Mouse (Mus musculus): Measurements from ENCODE around the gene Tmem178b.

Gene Tmem178b

DNA sequence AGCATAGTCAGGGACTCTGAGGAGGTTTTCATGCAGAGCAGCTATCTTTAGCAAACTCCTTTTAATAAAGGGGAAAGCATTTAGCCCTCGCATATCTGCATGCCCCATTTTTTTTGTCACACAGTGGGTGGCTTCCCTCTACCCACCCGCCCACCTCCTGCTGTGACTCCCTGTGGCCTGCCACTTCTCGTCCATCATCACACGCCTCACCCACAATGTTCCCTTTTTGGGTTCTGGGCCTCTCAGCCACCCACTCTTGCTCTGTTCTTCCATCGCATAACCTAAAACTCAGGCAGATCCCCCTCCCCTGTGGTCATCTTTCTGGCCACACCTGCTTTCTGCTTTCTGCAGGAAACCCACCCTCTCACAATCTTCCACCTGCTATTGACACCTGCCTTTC, 288.3 kb downstream of the Tmem178b start:
- no peak for DNase-seq (ENCODE audit: low read depth, low spot score)

DNA sequence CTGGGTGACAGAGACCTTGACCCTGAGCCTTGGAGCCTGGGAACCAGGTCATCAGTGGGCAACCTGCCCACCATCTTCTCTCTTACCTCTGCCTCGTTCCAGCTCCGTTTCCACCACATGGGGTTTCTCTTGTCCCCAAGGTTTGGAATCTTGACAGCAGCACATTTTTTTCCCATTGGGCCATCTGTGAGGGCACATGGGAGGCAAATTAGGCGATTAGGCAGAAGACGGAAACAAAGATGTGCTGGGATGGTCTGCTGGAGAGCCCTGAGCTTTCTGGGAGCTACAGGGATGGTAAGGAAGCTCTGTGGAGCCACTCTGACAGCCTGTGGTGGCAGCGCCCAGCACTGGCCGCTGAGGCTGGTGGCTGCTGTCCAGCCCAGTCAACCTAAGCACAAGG, 300.5 kb downstream of the Tmem178b start:
- no peak for DNase-seq (ENCODE audit: low read depth, low spot score)

DNA sequence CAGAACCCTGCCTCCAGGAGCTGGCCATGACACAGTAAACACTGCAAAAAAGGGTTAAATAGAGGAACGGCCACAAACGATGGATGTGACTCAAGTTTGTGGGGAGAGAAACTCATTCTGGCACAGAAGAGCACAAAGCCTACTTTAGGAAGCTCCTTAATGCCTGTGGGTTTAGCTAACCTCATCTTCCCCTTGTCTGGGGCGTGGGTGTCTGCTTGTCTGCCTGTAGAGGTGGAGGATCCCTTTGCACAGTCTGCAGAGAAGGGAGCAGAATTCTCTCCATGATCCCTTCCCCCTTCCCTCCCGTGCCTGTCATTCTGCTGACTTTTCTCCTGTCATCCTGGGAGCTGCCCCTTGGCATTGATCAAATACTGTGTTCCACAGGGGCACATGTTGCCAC, 304.8 kb downstream of the Tmem178b start:
- DNase-seq (ENCODE audit: low read depth, low spot score): no peak

GRCm38 (mm10) chr6:40180551-40180950, 307.5 kb downstream of the Tmem178b start:
- DNase-seq (ENCODE audit: low read depth, low spot score): no peak

GRCm38 (mm10) chr6:40200661-40201060, 327.6 kb downstream of the Tmem178b start:
- no peak for DNase-seq (ENCODE audit: low read depth, low spot score)

- no peak for DNase-seq (ENCODE audit: low read depth, low spot score)
Measured at GRCm38 (mm10) chr6:40202602-40203001, 329.5 kb downstream of the Tmem178b start.

- DNase-seq (ENCODE audit: low read depth, low spot score): no peak
Measured at GRCm38 (mm10) chr6:40205380-40205779, 332.3 kb downstream of the Tmem178b start.

- no peak for DNase-seq (ENCODE audit: low read depth, low spot score)
Measured at GRCm38 (mm10) chr6:40208014-40208413, 334.9 kb downstream of the Tmem178b start.

DNA sequence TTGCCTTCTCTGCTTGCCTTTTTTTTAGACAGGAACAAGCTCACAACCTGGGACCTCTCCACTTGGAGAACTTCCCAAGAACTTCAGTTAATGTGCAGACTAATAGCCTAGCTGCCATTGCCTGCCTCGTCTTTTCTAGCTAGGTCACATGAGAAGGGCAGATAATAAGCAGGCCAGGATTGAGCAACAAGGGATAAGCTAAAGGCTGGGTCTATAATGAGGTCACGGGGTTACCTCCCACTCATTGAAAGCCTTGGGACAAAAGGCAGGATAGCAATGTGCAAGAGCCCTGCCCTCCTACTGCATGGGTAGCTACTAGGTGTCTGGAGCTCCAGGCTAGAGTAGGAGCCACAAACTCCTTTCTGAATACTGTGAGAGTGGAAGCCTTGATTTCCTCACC, 336.1 kb downstream of the Tmem178b start:
- DNase-seq (ENCODE audit: low read depth, low spot score): no peak

- DNase-seq (ENCODE audit: low read depth, low spot score): no peak
Measured at GRCm38 (mm10) chr6:40217154-40217553, 344.1 kb downstream of the Tmem178b start.

- no peak for DNase-seq (ENCODE audit: low read depth, low spot score)
Measured at GRCm38 (mm10) chr6:40217651-40218050, 344.6 kb downstream of the Tmem178b start.

DNA sequence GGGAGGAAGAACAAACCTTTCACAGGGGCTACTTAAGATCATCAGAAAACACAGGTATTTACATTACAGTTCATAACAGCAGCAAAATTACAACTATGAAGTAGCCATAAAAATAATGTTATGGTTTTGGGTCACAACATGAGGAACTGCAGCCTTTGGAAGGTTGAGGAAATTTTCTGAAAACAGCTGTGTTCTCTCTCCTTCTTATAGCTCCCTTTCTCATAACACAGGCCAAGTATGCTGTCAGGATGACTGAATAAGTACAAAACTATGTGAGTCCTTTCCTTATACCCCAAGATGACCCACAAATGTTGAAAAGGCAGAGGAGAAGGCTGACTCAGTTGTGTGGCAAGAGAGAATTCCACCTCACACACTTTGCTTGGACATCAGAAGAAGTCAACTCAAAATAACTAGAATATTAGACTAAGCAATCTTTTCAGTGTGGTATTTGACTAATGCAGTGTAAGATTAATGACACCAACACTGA, 347.6 kb downstream of the Tmem178b start:
- DNase-seq (ENCODE audit: low read depth, low spot score): no peak

DNA sequence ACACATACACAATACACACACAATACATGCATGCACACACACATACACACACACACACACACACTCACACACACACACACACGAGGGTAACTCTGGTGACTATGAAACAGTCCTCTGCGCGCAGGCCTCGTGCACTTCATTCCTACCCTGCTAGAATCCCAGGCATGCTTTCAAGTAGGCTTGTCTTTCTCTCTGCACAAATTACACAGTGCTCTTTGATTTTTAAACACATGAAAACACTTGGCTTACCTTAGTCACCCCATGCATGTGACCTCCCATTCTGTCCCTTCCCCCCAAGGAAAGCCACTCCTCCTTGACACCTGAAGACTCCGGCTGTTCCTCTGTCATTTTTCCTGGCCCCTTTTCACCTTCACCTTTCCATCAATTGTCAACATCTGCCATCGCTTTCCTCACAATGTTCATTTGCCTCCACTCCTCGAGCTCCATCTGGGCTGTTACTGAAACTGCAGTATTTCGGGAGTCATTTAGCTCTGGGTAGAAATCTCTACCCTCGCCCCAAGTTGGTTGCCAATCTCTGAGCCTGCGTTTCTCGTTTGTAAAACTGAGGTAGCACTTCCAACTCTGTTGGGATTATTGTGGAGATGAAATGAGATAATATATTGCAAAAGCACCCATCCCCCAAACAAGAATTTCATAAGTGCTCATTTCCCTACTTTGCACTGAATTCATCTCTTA, 352.7 kb downstream of the Tmem178b start:
- DNase-seq (ENCODE audit: low read depth, low spot score): no peak

GRCm38 (mm10) chr6:40228981-40229380, 355.9 kb downstream of the Tmem178b start:
- no peak for DNase-seq (ENCODE audit: low read depth, low spot score)

GRCm38 (mm10) chr6:40229985-40230384, 356.9 kb downstream of the Tmem178b start:
- no peak for DNase-seq (ENCODE audit: low read depth, low spot score)

- no peak for DNase-seq (ENCODE audit: low read depth, low spot score)
Measured at GRCm38 (mm10) chr6:40234066-40234465, 361.0 kb downstream of the Tmem178b start.

DNA sequence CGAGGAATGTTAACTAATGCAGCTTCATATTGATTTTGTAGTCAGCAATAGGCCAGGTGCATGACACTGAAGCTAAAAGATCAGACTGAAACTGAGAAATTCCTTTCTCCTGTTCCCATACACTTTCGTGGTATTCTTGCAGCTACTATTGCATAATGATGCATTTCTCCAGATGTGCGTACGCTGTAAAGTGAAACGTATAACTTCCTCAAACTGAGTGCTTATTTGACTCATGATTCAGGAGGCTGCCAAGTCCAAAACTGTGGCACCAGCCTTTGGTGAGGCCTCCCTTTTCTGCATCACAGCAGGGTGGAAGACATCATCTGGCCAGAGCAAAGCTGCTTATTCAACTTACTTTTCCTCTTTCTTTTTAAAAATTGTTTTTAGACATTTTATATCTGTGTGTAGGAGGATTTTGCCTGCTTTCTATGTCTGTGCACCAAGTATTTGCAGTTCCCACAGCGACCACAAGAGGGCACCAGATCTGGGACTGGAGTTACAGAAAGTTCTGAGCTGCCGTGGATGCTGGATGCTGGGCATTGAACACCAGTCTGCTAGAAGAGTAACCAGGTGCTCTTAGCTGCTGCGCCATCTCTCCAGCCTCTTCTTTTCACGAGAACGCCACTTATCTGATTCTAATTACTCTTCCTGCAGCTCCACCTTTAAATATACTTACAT, 362.9 kb downstream of the Tmem178b start:
- DNase-seq (ENCODE audit: low read depth, low spot score): peak; percentile 75

DNA sequence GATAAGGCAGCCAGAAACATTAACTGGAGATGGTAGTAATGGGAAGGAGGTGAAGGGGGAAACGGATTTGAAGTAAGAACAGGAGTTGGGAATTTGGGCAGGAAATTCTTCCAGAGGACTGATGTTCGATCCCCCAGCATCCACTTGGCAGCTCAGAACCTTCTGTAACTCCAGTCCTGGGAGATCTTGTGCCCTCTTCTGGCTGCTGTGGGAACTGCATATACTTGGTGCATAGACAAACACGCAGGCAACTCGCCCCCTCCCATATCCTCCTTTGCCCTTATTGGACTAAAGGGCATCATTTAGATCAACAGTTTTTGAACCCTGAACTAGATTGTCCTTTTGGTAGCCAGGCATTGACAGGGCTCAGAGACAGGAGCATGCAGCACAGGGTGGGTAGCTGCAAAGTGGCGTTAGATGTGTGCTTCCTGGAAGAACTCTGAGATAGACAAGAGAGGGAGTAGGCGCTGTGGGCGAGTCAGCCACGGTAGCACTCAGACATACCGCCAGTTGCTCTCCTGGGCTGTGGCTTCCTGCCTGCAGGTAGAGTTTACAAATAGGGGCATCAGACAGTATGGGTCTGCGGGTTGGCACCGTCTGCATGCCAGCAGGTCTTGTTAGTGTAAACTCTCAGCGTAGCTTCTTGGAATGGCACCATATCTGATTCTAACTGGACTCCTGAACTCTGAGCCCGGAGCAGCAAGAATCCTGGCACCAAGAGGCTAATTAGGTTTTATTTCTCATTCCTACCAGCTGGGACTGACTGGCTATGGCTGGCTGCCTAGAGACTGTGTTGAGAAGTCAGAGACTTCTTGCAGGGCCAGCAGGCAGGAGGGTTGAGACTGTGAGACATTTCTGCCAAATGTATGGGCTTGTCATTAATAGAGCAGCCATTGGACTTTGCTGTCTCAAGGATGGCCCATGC, 364.0 kb downstream of the Tmem178b start:
- peak; percentile 82 for DNase-seq (ENCODE audit: low read depth, low spot score)

DNA sequence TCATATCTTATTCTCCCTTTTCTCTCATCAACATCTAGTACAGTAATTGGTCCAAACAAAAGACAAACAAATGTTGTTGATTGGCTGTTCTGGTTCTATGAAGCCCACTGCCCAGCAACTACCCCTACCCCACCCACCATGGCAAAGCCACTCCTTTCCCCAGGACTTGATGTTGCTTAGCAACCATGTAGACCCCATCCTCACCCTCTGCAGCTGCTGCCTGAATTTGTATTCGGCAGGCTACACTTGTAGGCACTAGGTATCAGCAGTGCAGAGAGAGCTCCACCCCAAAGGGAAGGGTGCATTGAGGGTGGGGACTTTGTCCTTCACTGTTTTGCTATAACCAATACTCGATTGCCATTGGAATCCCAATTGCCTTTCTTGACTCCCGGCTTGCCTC, 365.8 kb downstream of the Tmem178b start:
- no peak for DNase-seq (ENCODE audit: low read depth, low spot score)

DNA sequence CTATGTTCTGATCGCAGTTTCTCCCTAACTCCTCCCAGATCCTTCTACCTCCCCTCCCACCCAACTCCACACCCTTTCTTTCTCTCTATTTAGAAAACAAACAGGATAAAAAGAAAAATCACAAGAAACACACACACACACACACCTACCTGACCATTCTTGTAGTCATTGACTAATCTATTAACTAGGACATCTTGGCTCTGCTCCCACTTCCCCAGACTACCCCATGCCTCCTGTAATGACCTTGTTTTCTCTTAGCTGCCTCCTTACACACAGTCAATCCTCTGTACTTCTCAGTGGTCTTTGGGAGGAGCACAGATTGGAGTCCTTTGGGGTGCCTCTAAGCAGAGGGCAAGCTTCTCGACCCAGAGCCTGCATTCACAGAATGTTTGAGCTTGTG, 367.6 kb downstream of the Tmem178b start:
- no peak for DNase-seq (ENCODE audit: low read depth, low spot score)

- DNase-seq (ENCODE audit: low read depth, low spot score): no peak
Measured at GRCm38 (mm10) chr6:40247398-40247946, 374.4 kb downstream of the Tmem178b start.

DNA sequence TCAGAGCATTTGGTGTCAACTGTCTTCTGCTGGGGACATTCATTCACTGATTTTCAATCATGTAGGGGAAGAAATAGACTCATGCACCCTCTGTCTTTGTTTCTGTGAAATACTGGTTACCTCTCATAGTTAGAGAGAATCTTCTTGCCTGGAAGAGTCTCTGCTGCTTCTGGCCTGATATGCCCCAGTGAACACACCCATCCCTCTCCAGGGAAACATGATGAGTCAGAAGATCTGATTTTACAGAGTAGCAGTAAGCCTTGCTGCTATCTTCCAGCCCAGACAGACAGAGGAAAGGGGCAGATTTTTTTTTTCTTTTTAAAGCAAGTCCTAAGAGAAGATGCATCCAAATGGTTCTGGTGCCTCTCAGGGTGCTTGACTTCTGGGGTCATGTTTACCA, 376.9 kb downstream of the Tmem178b start:
- DNase-seq (ENCODE audit: low read depth, low spot score): no peak
